ENCODE assay signal across 8 mouse cellular contexts in genomic region chr2:32896507-32897147, GRCm38 (mm10). TPM values are rescaled to one million over a fixed set of nuclear protein-coding genes. Genes with fewer than 3 reads are reported as not detected.
DNase-seq lines count a peak whose midpoint lies in the region; ATAC-seq and TF ChIP-seq lines count a peak whose summit lies in the region.

No protein-coding gene starts in this region.

- no peak for TF ChIP-seq CTCF in olfactory bulb, adult 2 months (IDR thresholded peaks at IDR 0.05; ENCODE audit: insufficient read depth, low read depth, low read length)

- no peak overlapping the region; the same call in 1 of the 2 replicates for H3K9ac ChIP-seq in lung, embryonic 16.5 days (ENCODE audit: low read length)
- no peak overlapping the region for H3K9ac ChIP-seq in forebrain, embryonic 15.5 days (replicated peaks)

- no peaks in the 10 kb centered on the region for H3K27me3 ChIP-seq in heart, embryonic 10.5 days (ENCODE audit: insufficient read depth, poor library complexity, severe bottlenecking)
- H3K27me3 ChIP-seq in lung, embryonic 16.5 days (ENCODE audit: control insufficient read depth, insufficient read depth, low read depth, low read length): no peaks in the 10 kb centered on the region
- H3K27me3 ChIP-seq in forebrain, embryonic 15.5 days: no peaks in the 10 kb centered on the region

- H3K27ac ChIP-seq in heart, embryonic 10.5 days: peak overlapping the region; percentile 65
- peak overlapping the region; percentile 83 for H3K27ac ChIP-seq in lung, embryonic 16.5 days (ENCODE audit: low read length)
- peak overlapping the region; percentile 55 for H3K27ac ChIP-seq in forebrain, embryonic 15.5 days (replicated peaks)
- H3K27ac ChIP-seq in olfactory bulb, adult 2 months (ENCODE audit: insufficient read depth, low read depth, low read length): peak overlapping the region; percentile 95

- ATAC-seq in lung, embryonic 16.5 days (ENCODE audit: low read depth): no peak
- ATAC-seq in forebrain, embryonic 15.5 days (replicated peaks): peak; percentile 69
- no peak for ATAC-seq in erythroid progenitor cell, adult 5-6 weeks (replicated peaks; ENCODE audit: low FRiP score, poor library complexity, severe bottlenecking)

- no peaks in the 10 kb centered on the region for H3K9me3 ChIP-seq in heart, embryonic 10.5 days
- no peaks in the 10 kb centered on the region for H3K9me3 ChIP-seq in lung, embryonic 16.5 days (ENCODE audit: control insufficient read depth, low read length)
- no peaks in the 10 kb centered on the region for H3K9me3 ChIP-seq in forebrain, embryonic 15.5 days

- H3K4me2 ChIP-seq in lung, embryonic 16.5 days (ENCODE audit: low read depth, low read length): no peak overlapping the region; the same call in 1 of the 2 replicates
- no peak overlapping the region for H3K4me2 ChIP-seq in forebrain, embryonic 15.5 days (replicated peaks)

- no peak for DNase-seq in heart, embryonic 10.5 days (ENCODE audit: low spot score)
- DNase-seq in heart, adult 8-10 months (ENCODE audit: low spot score): no peak
- DNase-seq in lung, adult 18-20 months: no peak
- no peak for DNase-seq in spleen, postnatal 10 days (ENCODE audit: low spot score in 2 of 2)

- peaks cover 87% of the 10 kb centered on the region for H3K4me1 ChIP-seq in heart, embryonic 10.5 days
- peaks cover 55% of the 10 kb centered on the region for H3K4me1 ChIP-seq in lung, embryonic 16.5 days (replicated peaks; ENCODE audit: control insufficient read depth, insufficient read depth, low read length)
- H3K4me1 ChIP-seq in forebrain, embryonic 15.5 days: peaks cover 32% of the 10 kb centered on the region
- H3K4me1 ChIP-seq in olfactory bulb, adult 2 months (ENCODE audit: control insufficient read depth, insufficient read depth, low read length): peaks cover 63% of the 10 kb centered on the region

- H3K4me3 ChIP-seq in heart, embryonic 10.5 days: no peak overlapping the region
- H3K4me3 ChIP-seq in lung, embryonic 16.5 days (ENCODE audit: low read length): no peak overlapping the region
- no peak overlapping the region for H3K4me3 ChIP-seq in forebrain, embryonic 15.5 days
- no peak overlapping the region for H3K4me3 ChIP-seq in olfactory bulb, adult 2 months (ENCODE audit: insufficient read depth, low read depth, low read length)

- peaks cover 27% of the 10 kb centered on the region for H3K36me3 ChIP-seq in heart, embryonic 10.5 days
- H3K36me3 ChIP-seq in lung, embryonic 16.5 days (ENCODE audit: control insufficient read depth, insufficient read depth, low read length): peaks cover 9% of the 10 kb centered on the region
- no peaks in the 10 kb centered on the region for H3K36me3 ChIP-seq in forebrain, embryonic 15.5 days

- 41% methylated on average over 10 of the region's 10 CpGs for WGBS in heart, embryonic 10.5 days
- 54% methylated on average over 10 of the region's 10 CpGs for WGBS in lung, embryonic 16.5 days
- WGBS in forebrain, embryonic 15.5 days: 51% methylated on average over 10 of the region's 10 CpGs
- 27% methylated on average over 10 of the region's 10 CpGs for WGBS in olfactory bulb, adult 2 months

- TF ChIP-seq POLR2A in olfactory bulb, adult 2 months (IDR thresholded peaks at IDR 0.05; ENCODE audit: insufficient read depth, low read depth, low read length): no peak

RNA-seq across cellular contexts. Expression of gene Fam129b, which starts 20.7 kb away (rescaled TPM):
- polyA plus RNA-seq in heart, embryonic 10.5 days (2016; fragmentation: Nextera tagmentation; extraction: Ambion mirVana): 47.1 and 55.5 TPM in 2 replicates
- total RNA-seq in heart, adult 8-10 months (2022): 10 to 100 TPM; 19.1 to 26.8 (median 22.6) TPM
- 133 and 141 TPM in 2 replicates for polyA plus RNA-seq in lung, embryonic 16.5 days (2015; fragmentation: Nextera tagmentation; extraction: Ambion mirVana)
- polyA plus RNA-seq in forebrain, embryonic 15.5 days (2015; fragmentation: Nextera tagmentation; extraction: Ambion mirVana): 33.5 TPM in 2 replicates
- polyA plus RNA-seq in olfactory bulb, adult 2 months (2012; ENCODE audit: insufficient read depth, insufficient read length, low replicate concordance, missing spikeins): not detected in 2 replicates
- 2.2 and 8.8 TPM in 2 replicates for total RNA-seq in erythroid progenitor cell, adult 5-6 weeks (2015; ENCODE audit: low replicate concordance)
- 5.0 and 11.5 TPM in 2 replicates for total RNA-seq in erythroid progenitor cell, adult 5-6 weeks (2017; ENCODE audit: low replicate concordance)

RNA-seq across cellular contexts. Expression of gene Stxbp1, which starts 49.6 kb away (rescaled TPM):
- 19.1 and 21.6 TPM in 2 replicates for polyA plus RNA-seq in heart, embryonic 10.5 days (2016; fragmentation: Nextera tagmentation; extraction: Ambion mirVana)
- total RNA-seq in heart, adult 8-10 months (2022): 10 to 100 TPM in 3 of 4 experiments, 1 to 10 TPM in 1; 8.5 to 10.8 (median 10.5) TPM
- 21.9 and 24.1 TPM in 2 replicates for polyA plus RNA-seq in lung, embryonic 16.5 days (2015; fragmentation: Nextera tagmentation; extraction: Ambion mirVana)
- polyA plus RNA-seq in forebrain, embryonic 15.5 days (2015; fragmentation: Nextera tagmentation; extraction: Ambion mirVana): 191 and 197 TPM in 2 replicates
- polyA plus RNA-seq in olfactory bulb, adult 2 months (2012; ENCODE audit: insufficient read depth, insufficient read length, low replicate concordance, missing spikeins): 182 and 623 TPM in 2 replicates
- 0.84 and 1.4 TPM in 2 replicates for total RNA-seq in erythroid progenitor cell, adult 5-6 weeks (2015; ENCODE audit: low replicate concordance)
- total RNA-seq in erythroid progenitor cell, adult 5-6 weeks (2017; ENCODE audit: low replicate concordance): 0.61 and 4.0 TPM in 2 replicates
